35 mouse cellular contexts compared by ENCODE assay signal in the genomic region with DNA sequence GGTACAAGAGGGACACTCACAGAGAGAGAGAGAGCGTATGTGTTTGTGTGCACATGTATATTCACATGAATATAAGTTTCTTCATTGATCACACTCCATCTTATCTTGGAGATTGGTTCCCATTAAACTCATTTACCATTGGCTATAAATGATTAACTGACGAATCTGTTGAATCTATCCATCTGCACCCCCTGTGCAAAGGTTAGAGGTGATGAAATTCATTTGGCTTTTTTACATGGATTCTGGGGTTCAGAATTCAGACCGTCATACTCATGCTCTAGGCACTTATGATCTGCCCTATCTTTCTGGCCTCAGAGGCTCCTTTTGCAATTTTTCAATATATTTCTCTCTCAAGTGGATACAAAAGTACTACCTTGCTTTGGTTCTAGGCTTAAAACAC.
"Had no signal": no experiment of that assay in that cellular context is flagged by ENCODE, and none has a peak within 500 bp of the region (broad histone marks: within the 10 kb centered on the region; RNA-seq: fewer than 3 reads in every experiment).

No protein-coding gene starts in this region.

- H3K36me3 ChIP-seq: heart, embryonic 10.5 days; heart, embryonic 12.5 days; heart, embryonic 13.5 days; heart, embryonic 15.5 days; hindbrain, embryonic 10.5 days; hindbrain, embryonic 12.5 days; hindbrain, embryonic 13.5 days; hindbrain, embryonic 15.5 days; intestine, embryonic 15.5 days; kidney, embryonic 15.5 days had no signal

- H3K4me1 ChIP-seq: heart, embryonic 10.5 days; heart, embryonic 12.5 days; heart, embryonic 15.5 days; hindbrain, embryonic 10.5 days; hindbrain, embryonic 12.5 days; hindbrain, embryonic 13.5 days; hindbrain, embryonic 15.5 days; intestine, embryonic 15.5 days; kidney, embryonic 15.5 days had no signal

- H3K9ac ChIP-seq: heart, embryonic 12.5 days; heart, embryonic 13.5 days; heart, embryonic 15.5 days; hindbrain, embryonic 12.5 days; hindbrain, embryonic 13.5 days; hindbrain, embryonic 14.5 days; hindbrain, embryonic 15.5 days; intestine, embryonic 15.5 days; kidney, embryonic 15.5 days had no signal

- ATAC-seq: hindbrain, embryonic 16.5 days; hindbrain, postnatal 0 days; inflammation-experienced regulatory T-cells, adult 6 months; intestine, embryonic 15.5 days; intestine, embryonic 16.5 days; intestine, postnatal 0 days had no signal

- H3K27ac ChIP-seq: heart, embryonic 10.5 days; heart, embryonic 13.5 days; heart, embryonic 15.5 days; hindbrain, embryonic 10.5 days; hindbrain, embryonic 12.5 days; hindbrain, embryonic 13.5 days; hindbrain, embryonic 14.5 days; hindbrain, embryonic 15.5 days; hindbrain, postnatal 0 days; intestine, embryonic 15.5 days; kidney, embryonic 15.5 days; kidney, postnatal 0 days; layer of hippocampus, adult 2 months had no signal

- H3K9me3 ChIP-seq: heart, embryonic 10.5 days; heart, embryonic 12.5 days; heart, embryonic 13.5 days; heart, embryonic 15.5 days; hindbrain, embryonic 10.5 days; hindbrain, embryonic 12.5 days; hindbrain, embryonic 13.5 days; hindbrain, embryonic 15.5 days; intestine, embryonic 15.5 days; kidney, embryonic 15.5 days had no signal

- DNase-seq: heart, postnatal 10 days; heart, postnatal 14 days; heart, postnatal 36 days; heart, postnatal 4 days; kidney, adult 11 months; kidney, adult 18-20 months; kidney, adult 2 months; kidney, adult 8-10 months; kidney, adult 9 months; kidney, postnatal 10 days; kidney, postnatal 14 days; kidney, postnatal 25 days; kidney, postnatal 36 days; kidney, postnatal 4 days; layer of hippocampus, adult 9-11 months; layer of hippocampus, postnatal 36 days had no signal

- H3K4me3 ChIP-seq: heart, embryonic 10.5 days; heart, embryonic 12.5 days; heart, embryonic 13.5 days; heart, embryonic 15.5 days; hindbrain, embryonic 10.5 days; hindbrain, embryonic 12.5 days; hindbrain, embryonic 13.5 days; hindbrain, embryonic 15.5 days; intestine, embryonic 15.5 days; kidney, embryonic 15.5 days; layer of hippocampus, adult 2 months had no signal

- H3K27me3 ChIP-seq: heart, embryonic 12.5 days; heart, embryonic 13.5 days; heart, embryonic 15.5 days; hindbrain, embryonic 12.5 days; hindbrain, embryonic 13.5 days; hindbrain, embryonic 15.5 days; intestine, embryonic 15.5 days; kidney, embryonic 15.5 days had no signal

- H3K4me2 ChIP-seq: heart, embryonic 11.5 days; heart, embryonic 12.5 days; heart, embryonic 13.5 days; heart, embryonic 15.5 days; hindbrain, embryonic 12.5 days; hindbrain, embryonic 13.5 days; hindbrain, embryonic 14.5 days; hindbrain, embryonic 15.5 days; intestine, embryonic 15.5 days; kidney, embryonic 15.5 days had no signal
